Comparison of ENCODE assay signal across 17 mouse cellular contexts in genomic region chr17:64426536-64426935, GRCm38 (mm10).
"Had no signal": no experiment of that assay in that cellular context is flagged by ENCODE, and none has a peak within 500 bp of the region (broad histone marks: within the 10 kb centered on the region; RNA-seq: fewer than 3 reads in every experiment).

No protein-coding gene starts in this region.

- H3K9me3 ChIP-seq: limb, embryonic 12.5 days; limb, embryonic 15.5 days; midbrain, embryonic 12.5 days; midbrain, embryonic 15.5 days; neural tube, embryonic 12.5 days; neural tube, embryonic 15.5 days had no signal

- H3K4me1 ChIP-seq: limb, embryonic 15.5 days; midbrain, embryonic 12.5 days; midbrain, embryonic 15.5 days; neural tube, embryonic 12.5 days had no signal

- H3K36me3 ChIP-seq: limb, embryonic 12.5 days; limb, embryonic 15.5 days; midbrain, embryonic 12.5 days; midbrain, embryonic 15.5 days; neural tube, embryonic 12.5 days; neural tube, embryonic 15.5 days had no signal

- ATAC-seq: liver, postnatal 0 days; midbrain, embryonic 15.5 days had no signal

- DNase-seq: kidney, adult 8-10 months; kidney, postnatal 25 days; layer of hippocampus, adult 9-11 months; liver, postnatal 0 days; thymus, adult 18-20 months; thymus, postnatal 36 days had no signal

- H3K4me3 ChIP-seq: layer of hippocampus, adult 2 months; limb, embryonic 12.5 days; limb, embryonic 15.5 days; midbrain, embryonic 12.5 days; midbrain, embryonic 15.5 days; neural tube, embryonic 12.5 days; neural tube, embryonic 15.5 days had no signal

- H3K27me3 ChIP-seq: limb, embryonic 12.5 days; limb, embryonic 15.5 days; midbrain, embryonic 12.5 days; midbrain, embryonic 15.5 days; neural tube, embryonic 12.5 days; neural tube, embryonic 15.5 days had no signal

- H3K4me2 ChIP-seq: limb, embryonic 12.5 days; limb, embryonic 15.5 days; liver, embryonic 11.5 days; lung, embryonic 14.5 days; midbrain, embryonic 12.5 days; midbrain, embryonic 15.5 days; neural tube, embryonic 12.5 days; neural tube, embryonic 15.5 days had no signal

- H3K27ac ChIP-seq: layer of hippocampus, adult 2 months; limb, embryonic 12.5 days; limb, embryonic 15.5 days; liver, embryonic 14.5 days; macrophage; midbrain, embryonic 12.5 days; midbrain, embryonic 15.5 days; neural tube, embryonic 12.5 days; neural tube, embryonic 15.5 days had no signal

- H3K9ac ChIP-seq: limb, embryonic 12.5 days; limb, embryonic 15.5 days; liver, embryonic 14.5 days; liver, postnatal 0 days; lung, embryonic 14.5 days; midbrain, embryonic 12.5 days; midbrain, embryonic 15.5 days; neural tube, embryonic 12.5 days; neural tube, embryonic 15.5 days had no signal
